ENCODE assay signal across 12 mouse cellular contexts in genomic region chr4:57021288-57021687, GRCm38 (mm10). TPM values are rescaled to one million over a fixed set of nuclear protein-coding genes. Genes with fewer than 3 reads are reported as not detected.
DNase-seq lines count a peak whose midpoint lies in the region; ATAC-seq and TF ChIP-seq lines count a peak whose summit lies in the region.
"Had no signal": no experiment of that assay in that cellular context is flagged by ENCODE, and none has a peak within 500 bp of the region (broad histone marks: within the 10 kb centered on the region; RNA-seq: fewer than 3 reads in every experiment).

No protein-coding gene starts in this region.

- 93% methylated on average over 3 of the region's 3 CpGs for WGBS in liver, adult 2 months
- 82% methylated on average over 3 of the region's 3 CpGs for WGBS in liver, embryonic 11.5 days
- 87% methylated on average over 3 of the region's 3 CpGs for WGBS in embryonic facial prominence, embryonic 11.5 days
- WGBS in kidney, embryonic 15.5 days, result 89% methylated on average over 3 of the region's 3 CpGs

- no peaks in the 10 kb centered on the region for H3K4me1 ChIP-seq in liver, adult 2 months (ENCODE audit: control insufficient read depth, insufficient read depth, low read length)
- no peaks in the 10 kb centered on the region for H3K4me1 ChIP-seq in liver, embryonic 11.5 days (replicated peaks; ENCODE audit: control insufficient read depth, insufficient read depth, low read length)
- H3K4me1 ChIP-seq in embryonic facial prominence, embryonic 11.5 days (ENCODE audit: control insufficient read depth, insufficient read depth, low read length), result no peaks in the 10 kb centered on the region
- peaks cover 9% of the 10 kb centered on the region; the same call in 1 of the 2 replicates for H3K4me1 ChIP-seq in kidney, embryonic 15.5 days
- H3K4me1 ChIP-seq: forebrain, embryonic 13.5 days; liver, embryonic 13.5 days; neural tube, embryonic 12.5 days had no signal

- no peak overlapping the region for H3K9ac ChIP-seq in liver, adult 2 months (ENCODE audit: low read depth, low read length)
- no peak overlapping the region for H3K9ac ChIP-seq in liver, embryonic 11.5 days (ENCODE audit: low read depth, low read length)
- no peak overlapping the region for H3K9ac ChIP-seq in embryonic facial prominence, embryonic 11.5 days (replicated peaks; ENCODE audit: low read length)
- H3K9ac ChIP-seq in kidney, embryonic 15.5 days, result no peak overlapping the region
- H3K9ac ChIP-seq: forebrain, embryonic 13.5 days; liver, embryonic 13.5 days; neural tube, embryonic 12.5 days had no signal

- no peaks in the 10 kb centered on the region for H3K36me3 ChIP-seq in liver, adult 2 months (ENCODE audit: control insufficient read depth, insufficient read depth, low read length)
- H3K36me3 ChIP-seq in liver, embryonic 11.5 days (ENCODE audit: control insufficient read depth, insufficient read depth, low read length), result no peaks in the 10 kb centered on the region
- H3K36me3 ChIP-seq in embryonic facial prominence, embryonic 11.5 days (replicated peaks; ENCODE audit: control insufficient read depth, insufficient read depth, low read depth, low read length), result no peaks in the 10 kb centered on the region
- no peaks in the 10 kb centered on the region for H3K36me3 ChIP-seq in kidney, embryonic 15.5 days
- H3K36me3 ChIP-seq: liver, embryonic 13.5 days; midbrain, embryonic 10.5 days; neural tube, embryonic 12.5 days had no signal

- DNase-seq in liver, adult 2 months (ENCODE audit: extremely low read depth, low read depth, low spot score), result peak; percentile 14
- no peak for DNase-seq in liver, embryonic 11.5 days (ENCODE audit: low spot score)
- peak; percentile 31 to 37 for DNase-seq in B cell, adult 2 months
- DNase-seq in ES-CJ7 (ENCODE audit: low read depth, low spot score), result peak; percentile 67
- DNase-seq in embryonic facial prominence, embryonic 11.5 days (ENCODE audit: low spot score), result peak; percentile 33
- no peak for DNase-seq in spleen, adult 12 weeks (ENCODE audit: low spot score)
- DNase-seq: liver, embryonic 13.5 days had no signal

- no peak overlapping the region for H3K4me2 ChIP-seq in liver, embryonic 11.5 days
- H3K4me2 ChIP-seq in embryonic facial prominence, embryonic 11.5 days (ENCODE audit: low read depth, low read length), result no peak overlapping the region
- no peak overlapping the region for H3K4me2 ChIP-seq in kidney, embryonic 15.5 days
- H3K4me2 ChIP-seq: forebrain, embryonic 13.5 days; liver, embryonic 13.5 days; neural tube, embryonic 12.5 days had no signal

- H3K27ac ChIP-seq in liver, adult 2 months (replicated peaks; ENCODE audit: insufficient read depth, low read depth, low read length), result no peak overlapping the region
- H3K27ac ChIP-seq in liver, embryonic 11.5 days (ENCODE audit: low read depth, low read length), result no peak overlapping the region
- H3K27ac ChIP-seq in embryonic facial prominence, embryonic 11.5 days (replicated peaks; ENCODE audit: low read depth, low read length), result no peak overlapping the region
- no peak overlapping the region for H3K27ac ChIP-seq in kidney, embryonic 15.5 days
- H3K27ac ChIP-seq: forebrain, embryonic 13.5 days; liver, embryonic 13.5 days; midbrain, embryonic 10.5 days; neural tube, embryonic 12.5 days had no signal

- no peak for ATAC-seq in liver, embryonic 11.5 days (replicated peaks; ENCODE audit: low FRiP score)
- no peak for ATAC-seq in embryonic facial prominence, embryonic 11.5 days (replicated peaks; ENCODE audit: insufficient number of reproducible peaks, low FRiP score, low TSS enrichment, low read depth)
- no peak for ATAC-seq in kidney, embryonic 15.5 days (replicated peaks; ENCODE audit: low FRiP score)
- ATAC-seq: forebrain, embryonic 13.5 days had no signal

- H3K9me3 ChIP-seq in liver, embryonic 11.5 days (ENCODE audit: control insufficient read depth, low read length), result no peaks in the 10 kb centered on the region
- no peaks in the 10 kb centered on the region for H3K9me3 ChIP-seq in embryonic facial prominence, embryonic 11.5 days (replicated peaks; ENCODE audit: control insufficient read depth, low read length)
- no peaks in the 10 kb centered on the region for H3K9me3 ChIP-seq in kidney, embryonic 15.5 days (replicated peaks)
- H3K9me3 ChIP-seq: forebrain, embryonic 13.5 days; liver, embryonic 13.5 days; midbrain, embryonic 10.5 days; neural tube, embryonic 12.5 days had no signal

- TF ChIP-seq POLR2A in liver, adult 2 months (IDR thresholded peaks at IDR 0.05; ENCODE audit: extremely low read depth, insufficient read depth, low read length), result no peak

- no peaks in the 10 kb centered on the region for H3K79me2 ChIP-seq in liver, adult 2 months (ENCODE audit: control insufficient read depth, insufficient read depth, low read length)

- no peak overlapping the region for H3K4me3 ChIP-seq in liver, adult 2 months (ENCODE audit: insufficient read depth, low read depth, low read length)
- no peak overlapping the region for H3K4me3 ChIP-seq in liver, embryonic 11.5 days (ENCODE audit: low read depth, low read length)
- H3K4me3 ChIP-seq in embryonic facial prominence, embryonic 11.5 days (ENCODE audit: low read depth, low read length), result no peak overlapping the region
- no peak overlapping the region for H3K4me3 ChIP-seq in kidney, embryonic 15.5 days (replicated peaks)
- H3K4me3 ChIP-seq: forebrain, embryonic 13.5 days; liver, embryonic 13.5 days; midbrain, embryonic 10.5 days; neural tube, embryonic 12.5 days had no signal

- H3K27me3 ChIP-seq in liver, adult 2 months (ENCODE audit: control insufficient read depth, insufficient read depth, low read length), result no peaks in the 10 kb centered on the region
- peaks cover 5% of the 10 kb centered on the region; the same call in 1 of the 2 replicates for H3K27me3 ChIP-seq in liver, embryonic 11.5 days (replicated peaks; ENCODE audit: control insufficient read depth, insufficient read depth, low read length)
- H3K27me3 ChIP-seq in embryonic facial prominence, embryonic 11.5 days (ENCODE audit: control insufficient read depth, insufficient read depth, low read length), result no peaks in the 10 kb centered on the region
- H3K27me3 ChIP-seq in kidney, embryonic 15.5 days, result no peaks in the 10 kb centered on the region
- H3K27me3 ChIP-seq: forebrain, embryonic 13.5 days; liver, embryonic 13.5 days; neural tube, embryonic 12.5 days had no signal

- peak; percentile 39; the same call in 1 of the 2 replicates for TF ChIP-seq CTCF in liver, adult 2 months (IDR thresholded peaks at IDR 0.05; ENCODE audit: low read depth, low read length)

RNA-seq across cellular contexts. Expression of gene Frrs1l, which starts 31.1 kb away (rescaled TPM):
- under 0.01 TPM in 1 of 2 replicates, not detected in the other for total RNA-seq in liver, adult 2 months (2014; rRNA removed)
- polyA plus RNA-seq in liver, adult 2 months (2012; rRNA removed), result not detected in 2 replicates
- 0.09 and 0.33 TPM in 2 replicates for polyA plus RNA-seq in liver, embryonic 11.5 days (2014; fragmentation: Nextera tagmentation; extraction: Ambion mirVana)
- 1.6 and 2.4 TPM in 2 replicates for polyA plus RNA-seq in embryonic facial prominence, embryonic 11.5 days (2014; fragmentation: Nextera tagmentation; extraction: Ambion mirVana)
- polyA plus RNA-seq in kidney, embryonic 15.5 days (2015; fragmentation: Nextera tagmentation; extraction: Ambion mirVana), result 0.30 and 0.39 TPM in 2 replicates
- total RNA-seq: hematopoietic stem cell, adult 5-6 weeks had no signal

Comparison
In these comparisons a context has a peak if more than half of its experiments do, and no peak if none do; other contexts are left out.
1. DNase-seq: peak in liver, adult 2 months (single experiment), B cell, adult 2 months (2 of 2), ES-CJ7 (single experiment) and embryonic facial prominence, embryonic 11.5 days (single experiment); none in liver, embryonic 11.5 days (single experiment) and spleen, adult 12 weeks (single experiment).